Mouse (Mus musculus) small intestine, adult 2 months (tissue): ENCODE measurements around the gene A630001G21Rik.

ENCODE experiments used
- CTCF ChIP-seq: fragments of 200-500 bp; IDR thresholded peaks from 2 replicates; pipeline ENCODE4 v1.5.1; 2012; ENCODE audit warnings: low read depth, mild to moderate bottlenecking, control low read depth, inconsistent platforms, low read length, moderate library complexity, mixed read lengths; ENCODE audit not compliant: insufficient replicate concordance, insufficient read length; ENCODE audit errors: extremely low read depth
- POLR2A ChIP-seq: fragments of 200-500 bp; IDR thresholded peaks from 2 replicates; pipeline ENCODE4 v1.6.1; 2012; ENCODE audit warnings: low read depth, mild to moderate bottlenecking, control low read depth, inconsistent platforms, low read length, moderate library complexity

DNA sequence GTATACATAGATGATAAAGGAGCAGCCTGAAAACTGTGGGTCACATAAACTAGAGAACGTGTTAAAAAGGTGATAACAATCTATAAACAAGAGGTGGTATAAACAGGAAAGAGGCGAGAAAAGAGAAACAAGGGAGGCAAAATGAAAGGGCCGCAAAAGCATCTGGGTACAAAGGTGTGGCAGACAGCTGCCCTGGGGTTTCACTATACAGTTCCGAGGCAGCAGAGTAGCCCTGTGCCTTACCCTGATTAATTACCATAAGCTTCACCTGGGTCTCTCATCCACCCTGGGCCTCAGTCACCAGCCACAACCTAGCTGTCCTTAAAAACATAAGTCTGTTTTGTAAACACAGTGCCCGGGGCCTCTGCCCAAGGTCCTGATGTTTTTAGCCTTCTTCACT, 91.8 kb downstream of the A630001G21Rik start:
- TF ChIP-seq POLR2A (no peak), CTCF (no peak)
